Mouse (Mus musculus) B cell, adult 2 months (primary cell): ENCODE results near the gene Rad51b.

Experiments
- DNase-seq, 2 experiments: peaks; one replicate each; pipeline ENCODE4 v3.0.0; 2022

Rad51b gene

DNA sequence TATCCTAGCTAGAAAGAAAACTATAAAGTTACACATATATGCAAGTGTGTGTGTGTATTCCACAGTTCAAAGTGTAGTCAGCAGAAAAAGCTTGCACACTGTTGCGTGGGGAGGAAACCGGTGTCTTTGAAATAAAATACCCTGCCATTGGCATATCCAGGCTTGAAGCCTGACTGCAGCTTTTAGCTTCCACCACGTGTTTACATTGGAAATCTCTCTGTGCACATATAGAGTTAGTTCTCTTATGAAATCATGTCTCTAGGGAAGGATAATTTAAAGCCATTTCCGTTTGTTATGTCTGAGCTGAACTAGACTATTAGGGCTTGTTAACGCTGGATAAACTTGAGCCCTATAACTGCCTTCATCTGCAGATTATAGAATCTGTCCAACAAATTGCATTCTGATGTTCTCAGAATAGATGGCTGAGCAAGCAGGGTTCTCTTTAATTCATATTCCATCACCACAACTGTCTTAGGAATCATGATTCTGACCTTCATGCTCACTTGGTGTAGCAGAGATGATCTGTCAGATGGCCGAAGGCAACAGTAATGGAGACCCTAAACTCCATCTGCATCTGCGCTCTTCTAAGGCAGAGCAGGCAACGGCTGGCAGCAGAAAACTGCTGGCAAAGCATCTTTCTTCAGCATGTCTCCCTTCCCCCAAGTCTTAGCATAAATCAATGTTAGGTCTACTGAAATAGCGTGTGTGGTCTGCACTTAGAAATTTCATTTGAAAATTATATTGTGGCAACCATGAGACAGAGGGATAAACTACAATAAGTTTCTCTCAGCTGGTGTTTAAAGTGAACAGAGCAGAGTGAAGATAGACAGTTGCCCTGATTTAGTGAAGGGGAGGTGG is 410.7 kb downstream of the Rad51b start:
- no peak for DNase-seq

DNA sequence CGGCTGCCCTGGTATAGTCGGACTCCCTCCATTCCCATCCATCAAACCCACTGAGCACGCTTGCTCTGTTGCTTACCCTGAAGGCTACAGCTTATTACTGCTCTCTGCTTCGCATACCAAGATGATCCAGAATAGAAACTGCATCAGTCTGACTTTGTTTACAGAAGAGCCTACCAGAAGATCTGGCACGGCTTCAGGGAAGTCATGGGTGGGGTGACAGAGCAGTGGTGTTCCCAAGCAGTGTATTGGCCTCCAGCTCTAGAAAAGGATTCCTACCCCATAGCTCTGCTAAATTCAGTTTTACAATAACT is 411.3 kb downstream of the Rad51b start:
- DNase-seq: no peak

DNA sequence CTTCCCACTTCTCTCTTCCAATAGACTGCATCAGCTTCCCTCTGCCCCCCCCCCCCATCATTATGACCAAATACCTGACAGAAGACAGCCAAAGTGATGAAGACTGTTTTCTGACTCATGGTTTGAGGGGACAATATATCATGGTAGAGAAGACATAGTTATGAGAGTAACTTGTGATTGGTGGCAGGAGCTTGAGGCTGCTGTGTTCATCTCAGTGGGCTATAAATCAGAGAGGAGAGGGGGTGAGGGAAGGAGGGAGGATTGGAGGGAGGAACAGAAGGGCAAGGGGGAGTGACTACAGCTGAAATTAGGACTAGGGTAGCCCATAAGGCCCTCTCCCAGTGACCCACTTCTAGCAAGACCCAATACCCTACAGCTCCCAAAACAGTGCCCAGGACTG is 416.2 kb downstream of the Rad51b start:
- DNase-seq: no peak

DNA sequence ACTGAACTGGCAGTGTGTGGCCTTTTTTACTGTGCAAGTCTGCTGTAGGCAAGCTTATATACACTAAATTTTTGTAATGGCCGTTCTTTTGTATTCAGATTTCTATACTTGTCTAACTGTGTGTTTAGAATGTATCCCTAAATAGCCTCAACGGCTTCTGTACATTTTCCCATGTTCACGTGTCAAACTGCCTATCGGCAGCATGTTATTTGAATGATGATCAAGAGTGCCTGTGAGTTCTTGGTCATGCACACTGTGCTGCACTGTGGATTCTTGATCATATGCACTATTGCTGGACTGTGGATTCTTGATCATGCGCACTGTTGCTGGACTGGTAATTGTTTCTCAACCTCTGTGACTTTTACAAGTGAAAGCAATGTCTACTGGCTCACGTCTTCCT is 417.4 kb downstream of the Rad51b start:
- no peak for DNase-seq

DNA sequence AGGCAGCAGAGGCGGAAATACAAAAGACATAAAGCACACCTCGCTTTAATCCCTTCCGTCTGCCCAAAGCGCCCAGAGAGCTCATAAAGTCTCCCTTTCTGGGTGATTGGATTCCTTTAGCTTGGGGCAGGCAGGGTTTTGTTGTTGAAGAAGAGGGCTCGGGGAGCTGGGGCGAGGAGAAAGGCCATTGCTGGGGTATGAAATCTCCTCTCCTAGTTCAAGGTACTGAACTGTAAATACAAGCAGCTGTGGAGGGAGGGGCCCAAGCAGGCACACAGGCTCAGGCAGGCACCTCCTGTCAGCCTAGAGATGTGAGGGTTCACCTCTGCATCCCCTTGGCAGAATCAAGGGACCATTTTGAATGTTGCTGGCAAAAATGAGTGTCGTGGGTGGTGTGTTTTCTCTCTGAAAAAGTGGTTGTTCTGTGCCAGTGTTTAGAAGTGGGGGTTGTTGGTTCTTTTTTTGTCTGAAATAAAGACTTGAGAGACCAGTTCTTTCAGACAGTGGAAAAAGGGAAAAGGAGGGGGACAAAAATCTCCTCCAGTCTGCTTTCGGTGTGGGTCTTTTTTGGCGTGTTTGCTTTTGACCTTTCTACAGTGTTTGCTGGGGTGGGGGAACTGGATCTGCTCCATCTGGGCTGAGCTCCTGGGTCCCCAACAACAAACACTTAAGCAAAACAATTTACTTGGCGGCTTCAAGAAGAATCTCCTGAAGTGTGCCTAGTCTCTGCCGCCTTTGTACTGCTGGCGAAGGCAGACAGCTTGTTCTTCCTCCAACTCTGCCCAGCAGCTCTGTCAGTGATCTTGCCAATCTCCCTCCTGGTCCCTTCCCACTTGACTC is 418.6 kb downstream of the Rad51b start:
- no peak for DNase-seq

DNA sequence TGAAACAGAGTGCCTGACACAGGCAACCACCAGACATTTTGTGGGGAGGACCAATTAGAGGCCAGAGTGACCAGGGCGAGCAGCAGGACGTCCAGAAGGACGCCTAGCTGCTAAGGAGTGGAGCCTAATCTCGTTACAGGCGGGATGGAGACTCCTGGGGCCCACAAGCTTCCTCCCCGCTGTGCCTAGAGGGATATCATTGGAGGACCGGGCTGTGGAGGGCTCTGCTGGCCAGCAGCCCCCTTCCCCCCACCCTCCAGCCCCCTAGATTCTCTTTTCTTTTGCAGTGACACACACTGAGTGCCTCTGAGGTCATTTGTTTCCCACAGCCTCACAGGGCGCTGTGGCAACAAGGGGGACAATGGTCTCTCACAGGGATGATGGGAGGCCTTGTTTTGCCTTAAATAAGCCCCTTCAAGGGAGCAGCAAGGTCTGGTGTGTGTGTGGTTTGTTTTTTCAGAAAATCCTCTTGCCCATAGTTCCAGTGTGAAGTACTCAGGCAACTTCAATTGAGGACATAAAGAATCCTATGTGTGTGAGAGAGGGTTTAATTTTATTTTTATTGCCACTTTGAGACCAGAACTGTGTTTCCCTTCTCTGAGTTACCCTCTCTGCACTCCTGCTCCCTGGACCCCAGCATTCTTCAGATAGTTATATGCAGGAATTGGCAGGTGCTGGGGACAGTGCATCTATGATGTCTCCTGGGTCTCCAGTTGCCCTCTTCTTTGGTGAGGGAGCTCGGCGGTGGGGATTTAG is 422.2 kb downstream of the Rad51b start:
- no peak for DNase-seq

DNA sequence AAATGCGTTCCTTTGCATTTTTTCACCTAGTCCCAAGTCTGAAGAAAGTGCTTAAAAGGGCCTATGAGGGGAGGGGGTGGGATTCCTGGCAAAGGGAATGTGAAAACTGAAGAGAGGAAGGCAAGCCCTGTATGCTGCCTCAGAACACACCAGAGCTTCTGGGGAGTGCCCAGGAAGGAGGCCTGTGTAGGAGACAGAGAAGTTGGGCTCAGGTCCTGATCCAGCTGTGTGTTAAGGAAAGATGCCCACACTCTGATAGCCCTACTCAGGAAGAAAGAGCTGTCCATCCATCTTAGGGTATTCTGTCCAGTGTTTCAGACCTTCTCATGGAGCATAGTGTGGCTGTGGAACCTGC is 422.7 kb downstream of the Rad51b start:
- DNase-seq: no peak

DNA sequence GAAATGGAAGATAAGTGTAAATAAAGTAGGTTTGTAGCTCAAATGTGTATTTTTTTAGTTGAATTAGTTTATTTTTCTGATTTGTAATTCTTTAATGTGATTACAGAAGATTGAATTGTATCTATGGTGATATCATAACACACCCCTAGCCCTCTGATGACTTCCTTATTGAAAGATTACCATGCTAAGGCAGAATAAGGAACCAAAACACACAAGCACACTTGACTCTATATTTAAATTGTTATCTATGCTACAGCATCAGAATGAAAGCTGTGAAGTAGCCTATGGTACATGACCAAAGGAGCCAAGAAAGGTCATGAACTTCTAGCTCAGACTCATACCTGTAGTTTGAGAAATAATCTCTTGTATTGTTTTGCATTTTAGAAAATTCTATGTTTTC is 427.8 kb downstream of the Rad51b start:
- DNase-seq: peak in 1 of 2 experiments; percentile 5

DNA sequence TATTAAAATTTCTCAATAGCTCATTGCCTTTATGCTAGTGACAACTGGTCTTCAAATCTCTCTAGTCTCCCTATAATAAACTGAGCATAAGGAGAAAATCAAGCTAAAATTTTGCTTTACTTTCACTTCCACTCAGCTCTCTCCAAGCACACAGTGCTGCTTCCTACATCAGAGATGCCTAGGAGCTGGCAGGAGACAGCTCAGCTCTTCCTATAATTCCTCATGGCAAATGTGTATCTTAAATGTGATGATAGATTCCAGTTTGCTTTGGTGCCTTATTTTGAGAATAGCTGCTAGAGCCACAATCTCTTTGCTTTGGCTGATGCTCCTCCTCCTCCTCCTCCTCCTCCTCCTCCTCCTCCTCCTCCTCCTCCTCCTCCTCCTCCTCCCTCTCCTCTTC is 428.6 kb downstream of the Rad51b start:
- DNase-seq: no peak

DNA sequence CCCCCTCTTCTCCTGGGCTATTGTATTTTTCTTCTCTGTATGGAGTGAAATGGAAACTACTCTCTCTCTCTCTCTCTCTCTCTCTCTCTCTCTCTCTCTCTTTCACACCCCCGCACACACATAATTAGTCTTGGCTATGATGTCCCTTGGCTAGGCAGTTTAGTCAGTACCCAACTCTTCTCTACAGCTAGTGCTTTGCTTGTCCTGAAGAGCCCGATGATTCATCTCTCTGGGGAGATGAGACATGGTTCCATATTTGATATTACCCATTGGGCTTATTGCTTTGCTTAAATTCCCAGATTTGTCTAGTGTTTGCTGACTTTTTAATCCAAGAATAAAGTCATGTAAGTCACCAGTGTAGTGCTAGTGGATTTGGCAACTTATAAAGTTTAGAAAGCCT is 429.0 kb downstream of the Rad51b start:
- no peak for DNase-seq

DNA sequence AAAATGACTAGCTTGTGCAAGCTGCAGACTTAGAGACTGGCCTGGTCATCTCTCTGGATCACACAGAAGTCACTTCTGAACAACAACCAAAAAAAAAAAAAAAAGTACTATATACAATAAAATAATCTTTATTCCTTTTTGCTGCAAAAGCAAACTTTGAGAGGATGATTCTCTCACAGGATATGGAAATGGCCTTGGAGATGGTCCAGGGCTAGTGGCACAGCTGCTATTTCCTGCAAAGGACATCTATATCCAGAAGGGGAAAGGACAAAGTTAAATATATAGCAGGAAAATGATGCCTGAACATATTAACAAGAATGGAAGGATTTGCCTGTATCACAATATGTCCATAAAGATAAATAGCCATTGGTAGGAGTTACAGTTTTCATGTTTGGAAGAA is 429.9 kb downstream of the Rad51b start:
- no peak for DNase-seq

DNA sequence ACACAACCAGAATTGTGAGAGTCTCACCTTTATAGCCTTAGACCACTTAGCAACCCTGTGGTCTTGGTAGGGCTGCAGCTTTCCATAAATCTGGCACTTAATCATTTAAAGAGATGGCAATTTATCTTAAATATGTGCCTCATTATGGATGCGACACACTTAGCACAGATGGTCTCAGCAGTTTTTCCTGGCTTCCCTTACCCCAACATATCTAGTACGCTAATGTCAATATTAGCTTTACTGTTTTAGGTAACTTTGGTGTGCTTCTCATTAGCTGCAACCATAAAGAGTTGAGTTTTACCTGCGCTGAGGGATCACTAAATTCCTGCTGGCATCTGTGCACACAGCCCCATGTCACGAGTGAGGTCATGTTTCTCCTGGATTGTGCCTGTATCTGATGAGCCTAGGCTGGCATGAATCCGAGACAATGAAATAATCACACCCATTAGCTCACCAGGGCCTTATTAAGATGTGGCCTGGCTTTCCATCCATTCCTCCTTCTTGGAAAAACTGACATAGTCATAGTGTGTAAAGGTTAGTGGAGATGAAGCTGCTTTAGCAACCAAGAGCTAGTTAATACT is 432.9 kb downstream of the Rad51b start:
- DNase-seq: no peak

DNA sequence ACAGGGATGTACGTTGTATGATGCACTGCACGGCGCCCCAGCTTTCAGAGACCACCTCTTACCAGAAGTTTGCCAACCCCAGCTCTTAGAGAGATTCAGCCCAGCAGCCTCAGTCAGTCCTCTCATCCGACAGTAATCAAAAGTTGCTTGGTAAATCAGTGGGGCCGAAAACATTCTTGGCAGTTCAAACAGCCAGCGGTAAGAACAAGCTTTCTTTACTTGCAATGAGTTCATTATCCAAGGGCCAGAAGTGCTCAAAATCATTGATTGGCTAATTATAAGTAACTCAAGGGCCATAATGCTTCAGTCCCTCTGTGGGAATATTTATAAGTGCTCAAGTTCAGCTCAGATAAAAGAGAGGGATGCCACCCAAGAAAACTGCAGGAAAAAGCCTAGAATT is 434.8 kb downstream of the Rad51b start:
- DNase-seq: no peak

DNA sequence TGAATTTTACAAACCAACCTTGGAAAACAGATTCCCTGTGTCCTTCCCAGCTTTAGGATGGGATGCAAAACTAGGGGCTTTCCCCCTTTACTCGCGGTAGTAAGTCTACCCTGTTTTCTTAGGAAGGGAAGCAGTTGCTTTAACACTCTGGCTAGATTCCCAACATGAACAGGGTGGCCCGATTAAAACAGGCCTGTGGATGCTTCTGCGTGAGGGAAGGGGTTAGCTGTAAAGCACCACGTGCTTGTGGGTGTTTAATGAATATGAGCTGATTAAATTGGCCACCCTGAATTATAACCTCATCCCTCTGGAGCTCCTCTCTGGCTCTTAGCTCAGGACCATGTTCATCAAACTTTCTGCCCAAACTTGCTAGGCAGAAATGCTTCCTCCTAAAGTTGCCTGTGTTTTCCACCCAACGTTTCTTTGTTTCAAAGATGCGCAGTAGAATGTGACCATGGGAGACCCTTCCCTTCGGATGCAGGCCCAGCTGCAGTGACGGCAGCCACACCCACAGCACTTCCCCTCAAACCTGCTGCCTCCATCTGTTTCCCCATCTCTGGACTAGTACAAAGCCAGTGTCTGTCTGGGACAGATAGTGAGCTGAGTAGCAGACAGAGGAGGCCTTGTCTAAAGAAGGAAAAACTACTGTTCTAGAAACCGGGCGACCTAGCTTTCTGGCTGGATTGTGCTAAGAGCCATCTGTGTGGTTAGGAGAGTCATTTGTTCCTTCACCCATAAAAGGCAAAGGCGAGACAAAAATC is 435.5 kb downstream of the Rad51b start:
- DNase-seq: no peak

DNA sequence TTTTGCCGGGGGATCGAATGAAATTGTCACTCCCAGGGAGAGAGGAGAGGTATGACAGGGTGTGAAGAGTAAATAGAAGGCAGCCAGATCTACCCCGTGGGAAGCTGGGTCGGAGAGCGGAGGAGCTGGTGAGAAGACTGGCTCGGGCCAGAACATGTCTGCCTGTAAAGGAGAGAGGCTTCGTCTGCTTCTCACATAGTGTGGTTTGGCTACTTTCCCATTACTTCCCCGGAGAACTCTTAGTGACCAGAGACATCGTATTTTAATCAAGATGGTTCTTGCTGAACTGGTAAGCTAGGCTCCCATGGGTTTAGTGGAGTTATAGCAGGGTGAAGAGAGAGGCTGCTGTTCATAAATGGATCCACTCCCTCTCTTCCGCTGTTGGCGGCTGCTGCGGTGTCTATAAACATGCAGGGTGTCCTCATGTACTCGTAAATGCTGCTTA is 438.3 kb downstream of the Rad51b start:
- no peak for DNase-seq

DNA sequence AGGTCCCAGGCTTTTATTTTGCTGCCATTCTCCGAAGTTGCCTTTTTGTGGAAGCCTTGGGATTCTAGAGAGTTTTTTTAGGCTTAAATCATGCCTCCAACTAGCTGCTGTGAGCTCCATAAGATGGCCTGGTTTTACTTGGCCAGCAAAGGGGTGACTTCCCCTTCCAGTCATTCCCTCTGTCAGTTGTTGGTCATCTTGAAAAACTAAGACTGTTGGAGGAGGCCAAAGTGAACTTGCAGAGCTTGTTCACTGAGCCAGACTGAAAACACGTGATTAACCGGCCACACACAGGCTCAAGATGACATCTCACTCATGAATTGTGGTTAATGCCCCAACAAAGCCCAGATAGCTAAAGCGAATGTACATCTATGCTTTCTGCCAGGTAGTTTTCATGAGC is 438.8 kb downstream of the Rad51b start:
- DNase-seq: no peak

DNA sequence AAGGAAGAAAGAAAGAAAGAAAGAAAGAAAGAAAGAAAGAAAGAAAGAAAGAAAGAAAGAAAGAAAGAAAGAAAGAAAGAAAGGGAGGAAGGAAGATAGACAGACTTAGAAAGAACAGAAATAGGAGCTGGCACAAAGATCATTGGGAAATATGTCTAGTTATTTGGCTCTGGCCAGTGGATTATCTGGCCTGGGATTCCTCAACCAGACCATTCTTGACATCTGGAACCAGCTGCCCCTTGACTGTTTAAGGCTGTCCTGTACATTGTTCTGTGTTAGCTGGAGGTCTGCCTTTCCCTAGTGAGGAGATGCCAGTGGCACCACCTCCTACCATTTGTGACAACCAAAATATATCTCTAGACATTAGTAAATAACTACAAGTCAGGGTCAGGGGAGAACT is 441.6 kb downstream of the Rad51b start:
- DNase-seq: no peak

DNA sequence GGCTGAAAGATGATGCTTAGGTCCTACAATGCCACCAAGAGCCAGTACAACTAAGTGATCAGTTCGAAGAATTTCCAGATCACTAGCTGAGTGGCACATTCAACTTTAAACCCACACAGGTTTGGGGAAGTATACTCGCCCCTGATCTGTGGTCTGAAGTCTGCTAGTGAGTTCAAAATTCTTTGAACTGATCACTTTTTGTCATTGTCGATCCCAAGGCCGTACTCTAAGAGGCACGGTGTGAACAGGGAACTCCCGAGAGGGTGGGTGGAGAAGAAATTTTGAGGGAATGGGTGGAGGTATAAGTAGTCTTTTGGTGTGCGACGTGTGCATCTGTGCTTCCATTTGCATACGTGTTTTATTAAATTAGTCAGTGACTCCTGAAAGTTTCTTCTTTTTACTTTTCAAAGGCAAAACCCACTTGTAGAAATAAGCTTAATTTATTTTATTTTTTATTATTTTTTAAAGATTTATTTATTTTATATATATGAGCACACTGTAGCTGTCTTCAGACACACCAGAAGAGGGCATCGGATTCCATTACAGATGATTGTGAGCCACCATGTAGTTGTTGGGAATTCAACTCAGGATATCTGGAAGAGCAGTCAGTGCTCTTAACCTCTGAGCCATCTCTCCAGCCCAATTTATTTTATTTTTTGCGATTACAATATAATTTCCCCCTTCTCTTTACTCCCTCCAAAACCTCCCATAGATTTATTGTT is 443.0 kb downstream of the Rad51b start:
- no peak for DNase-seq

DNA sequence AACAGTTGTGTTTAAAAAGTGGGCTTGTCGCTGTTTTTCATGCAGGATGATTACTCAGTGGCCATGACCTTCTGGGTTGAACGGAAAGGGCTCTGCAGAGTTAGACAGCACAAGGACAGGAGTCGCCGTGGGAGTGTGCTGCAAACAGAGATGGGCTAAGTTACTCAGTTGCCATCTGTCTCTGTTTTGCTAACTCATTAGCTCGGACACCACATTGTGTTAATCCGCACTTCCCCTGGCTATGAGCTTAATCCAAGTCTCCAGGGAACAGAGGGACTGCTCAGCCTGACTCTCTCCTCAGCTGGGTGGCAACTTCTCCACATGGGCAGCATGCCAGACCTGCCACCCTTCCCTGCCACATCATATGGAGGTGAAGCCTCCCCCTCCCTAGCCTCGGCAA is 445.1 kb downstream of the Rad51b start:
- no peak for DNase-seq

DNA sequence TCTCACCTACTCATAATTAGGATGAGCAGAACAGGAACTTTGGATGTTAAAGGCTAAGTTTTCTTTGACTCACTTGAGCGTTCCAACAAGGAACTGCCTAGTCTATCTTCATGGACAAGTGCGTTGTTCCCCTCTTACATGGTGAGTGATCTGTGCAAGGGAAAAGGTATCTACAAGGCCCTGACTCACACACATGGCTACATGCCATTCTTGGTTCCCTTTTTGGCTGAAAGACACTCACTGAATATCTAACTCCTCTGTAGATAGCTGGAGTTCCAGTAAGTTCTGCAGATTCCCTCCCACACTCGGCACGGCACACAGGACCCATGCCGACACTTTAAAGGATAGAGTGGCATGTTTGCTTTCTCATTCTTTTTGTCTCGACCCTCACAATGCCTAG is 447.0 kb downstream of the Rad51b start:
- DNase-seq: no peak

DNA sequence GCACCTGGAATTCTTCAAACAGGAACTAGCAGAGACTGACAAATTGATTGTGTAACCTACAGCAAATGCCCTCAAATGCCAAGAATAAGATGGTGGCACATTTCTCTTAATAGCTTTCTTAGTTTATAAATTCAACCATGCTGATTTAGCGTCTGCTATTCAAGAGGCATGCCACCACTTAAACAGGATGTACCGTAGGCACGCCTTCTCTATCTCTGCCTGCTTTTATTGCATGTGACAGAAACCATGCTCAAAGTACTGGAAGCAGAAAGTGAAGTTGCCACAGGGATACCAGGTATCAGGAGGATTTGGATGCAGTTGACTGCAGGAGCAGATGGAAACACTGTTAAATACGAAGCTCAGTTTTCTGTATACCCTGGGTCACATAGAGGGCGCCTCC is 448.1 kb downstream of the Rad51b start:
- no peak for DNase-seq
